Mouse (Mus musculus) kidney, adult 2 months (tissue): ENCODE data around the gene Zyx.

Experiments used
- CTCF ChIP-seq: fragments of 200-500 bp; conservative IDR thresholded peaks from 2 replicates; pipeline ENCODE4 v1.5.1; 2011; ENCODE audit warnings: low read depth, mild to moderate bottlenecking, control low read depth, low read length, moderate library complexity, mixed read lengths; ENCODE audit not compliant: insufficient read depth, insufficient read length
- POLR2A ChIP-seq: fragments of 200-500 bp; IDR thresholded peaks from one replicate; pipeline ENCODE4 v1.6.1; 2011; ENCODE audit warnings: low read depth, low read length, control low read depth

- TF ChIP-seq CTCF (no peak), POLR2A (no peak)
These were observed 11.8 kb downstream of the Zyx start for GRCm38 (mm10) chr6:42361041-42361895.
